Mouse (Mus musculus): Measurements from ENCODE around the gene Mfrp.

DNA sequence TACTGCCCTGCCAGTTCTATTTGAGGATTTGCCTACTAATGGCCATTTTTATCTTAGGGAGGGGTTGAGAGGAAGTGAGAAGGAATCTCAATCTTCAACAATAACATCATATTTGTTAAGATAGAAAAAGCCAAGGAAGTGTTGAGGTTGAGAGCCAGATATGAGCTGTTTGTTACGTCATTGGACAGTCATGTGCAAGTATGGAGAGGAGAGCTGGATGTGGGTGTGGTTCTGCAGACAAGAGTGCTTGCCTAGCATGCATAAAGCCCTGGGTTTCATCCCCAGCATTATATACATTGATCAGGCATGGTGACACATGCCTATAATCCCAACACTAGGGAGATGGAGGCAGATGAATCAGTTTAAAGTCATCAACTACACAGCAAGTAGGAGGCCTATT lies 47.6 kb upstream of the Mfrp start:
- TF ChIP-seq CTCF (conservative IDR thresholded peaks at IDR 0.05; ENCODE audit: low read length) (no peak), NANOG (IDR thresholded peaks at IDR 0.05; ENCODE audit: borderline replicate concordance, low read length) (no peak), POU5F1 (IDR thresholded peaks at IDR 0.05; ENCODE audit: borderline replicate concordance, low read length) (no peak)
